Mouse (Mus musculus): ENCODE measurements at regions not wholly inside any gene's neighbourhood (a gene's known extent, or its start where the extent isn't known, plus 50 kb on each side); places are given as distances from the start of the nearest gene placed in this dataset.

DNA sequence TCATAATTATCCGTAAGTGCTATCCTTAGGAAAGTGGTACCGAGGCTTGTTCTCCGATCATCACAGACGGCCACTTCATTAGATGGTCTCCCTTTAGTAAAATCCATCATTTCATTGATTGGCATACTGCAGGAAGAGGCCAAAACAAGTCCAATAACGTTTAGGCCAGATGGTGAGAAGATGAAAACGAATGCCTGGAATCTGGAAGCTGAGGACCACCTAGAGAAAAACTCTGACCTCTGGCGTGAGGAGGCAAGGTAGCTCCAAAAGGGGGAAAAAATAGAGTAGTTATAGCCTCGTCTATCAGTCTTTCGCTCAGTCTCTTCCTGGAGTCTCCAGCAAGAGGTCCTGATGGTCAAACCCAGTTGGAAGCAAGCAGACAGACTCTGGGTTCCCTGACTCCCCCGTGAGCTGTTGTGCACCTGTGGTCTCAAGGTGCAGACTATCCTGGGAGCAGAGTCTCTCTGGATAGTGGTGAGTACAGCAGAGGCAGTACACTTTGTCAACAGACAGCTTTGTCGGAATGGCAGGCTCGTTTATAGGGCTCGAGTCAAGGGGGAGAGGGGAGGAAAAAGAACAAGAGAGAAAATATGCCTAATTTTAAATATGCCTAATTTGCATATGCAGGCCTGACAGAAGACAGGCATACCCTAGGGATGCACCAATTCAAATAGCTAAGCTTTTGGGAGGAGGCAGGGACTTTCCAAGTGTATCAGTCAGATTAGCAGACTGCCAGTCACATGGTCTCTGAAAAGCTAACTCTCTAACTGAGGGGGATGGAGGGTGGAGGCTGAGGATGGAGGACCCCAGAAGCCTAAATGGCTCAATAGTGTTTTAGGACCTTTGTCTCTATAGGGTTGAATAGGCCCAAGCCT is 73.0 kb upstream of the Atp2b1 start:
- no peak for DNase-seq (ENCODE audit: low spot score)

DNA sequence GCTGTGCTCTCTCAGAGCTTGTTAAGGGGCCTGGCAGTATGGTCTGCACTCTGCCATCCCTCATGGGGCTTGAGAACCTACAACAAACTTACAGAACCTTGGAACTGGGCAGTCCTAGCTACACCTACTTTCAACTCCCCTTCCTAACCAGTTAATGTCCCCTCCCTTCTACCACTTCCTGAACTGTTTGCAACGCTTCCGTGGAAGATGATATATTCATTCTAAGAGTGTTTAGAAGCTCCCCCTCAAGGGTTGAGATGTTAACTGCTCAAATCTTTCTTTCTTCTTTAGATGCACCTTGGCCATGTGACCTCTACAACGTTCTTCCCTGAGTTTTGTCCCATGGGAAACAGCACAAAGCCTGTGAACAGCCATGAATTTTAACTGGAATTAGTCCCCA is 72.3 kb upstream of the Atp2b1 start:
- DNase-seq (ENCODE audit: low spot score), result no peak

DNA sequence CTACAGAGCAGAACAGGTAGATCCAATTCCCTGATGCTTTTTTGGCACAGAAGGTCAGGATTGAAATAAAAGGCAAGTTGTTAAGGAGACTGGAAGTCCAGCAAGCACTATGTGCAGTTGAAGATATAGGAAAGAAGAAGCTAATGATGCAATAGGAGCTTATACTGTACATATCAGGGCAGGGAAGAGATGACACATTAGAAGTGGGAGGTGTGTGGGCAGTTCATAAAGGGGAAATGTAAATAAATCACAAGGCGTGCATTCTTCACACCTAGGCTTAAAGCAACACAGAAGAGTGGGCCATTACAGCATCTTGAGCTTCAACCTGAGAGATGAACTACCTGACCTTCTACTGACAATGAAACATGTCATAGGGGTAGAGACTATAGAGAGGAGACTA is 71.5 kb upstream of the Atp2b1 start:
- no peak for DNase-seq (ENCODE audit: low spot score)

DNA sequence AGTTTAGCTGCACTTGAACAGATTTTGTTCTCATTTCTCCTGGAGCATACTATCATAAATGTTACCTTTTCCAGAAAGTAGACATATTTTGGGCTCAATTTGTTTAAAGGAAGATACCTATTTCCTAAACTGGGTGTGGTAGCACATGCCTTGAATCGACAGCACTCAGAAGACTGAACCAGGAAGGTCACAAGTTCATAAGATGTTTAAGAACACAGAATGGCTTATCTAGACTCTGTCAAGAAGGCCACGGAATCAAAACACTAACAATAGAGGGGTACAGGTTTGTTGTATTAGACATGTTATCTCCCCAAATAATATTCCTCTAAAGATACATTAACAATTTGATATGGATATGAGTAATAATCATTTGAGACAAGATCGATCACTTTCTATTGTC is 64.4 kb upstream of the Atp2b1 start:
- no peak for DNase-seq (ENCODE audit: low spot score)

DNA sequence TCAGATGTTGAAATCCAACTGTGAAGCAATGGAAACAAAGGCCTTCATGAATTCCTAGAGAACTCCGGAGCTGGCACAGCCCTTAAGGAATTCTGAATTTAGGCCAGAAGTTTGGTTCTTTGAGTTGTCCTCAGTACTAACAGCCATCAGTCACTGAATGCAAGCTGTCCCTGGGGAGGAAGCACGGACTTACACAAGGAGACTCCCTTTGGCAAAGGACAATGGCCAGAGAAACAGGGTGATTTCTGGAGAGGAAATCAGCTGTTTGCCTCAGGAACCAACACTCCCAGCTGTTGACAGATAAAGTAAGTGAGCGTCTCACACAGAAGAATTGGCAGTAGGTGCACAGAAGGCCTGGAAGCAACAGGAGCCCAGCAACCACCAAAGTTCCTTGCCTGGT is 56.8 kb upstream of the Atp2b1 start:
- DNase-seq (ENCODE audit: low spot score), result peak; percentile 38

GRCm38 (mm10) chr10:98861521-98861920 is 52.7 kb upstream of the Atp2b1 start:
- no peak for DNase-seq (ENCODE audit: low spot score)

DNA sequence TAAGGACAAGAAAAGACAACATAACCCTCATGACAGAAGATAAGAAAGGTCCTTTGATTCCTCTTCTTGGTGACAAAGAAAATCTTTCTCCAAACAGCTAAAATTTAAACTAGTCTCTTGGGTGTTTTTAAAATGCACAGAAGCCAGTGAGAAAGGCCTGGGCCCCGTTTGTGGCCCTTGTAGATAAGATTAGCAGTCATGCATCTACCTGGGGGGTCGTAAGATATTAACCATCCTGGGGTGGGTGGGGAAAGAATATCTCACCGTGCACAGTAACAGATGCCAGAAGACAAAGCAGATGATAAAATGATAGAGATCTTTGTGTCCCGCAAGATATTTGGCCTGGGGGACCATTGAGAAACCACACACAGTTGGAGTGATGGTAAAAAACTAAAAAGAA is 51.5 kb upstream of the Atp2b1 start:
- DNase-seq (ENCODE audit: low spot score), result no peak

DNA sequence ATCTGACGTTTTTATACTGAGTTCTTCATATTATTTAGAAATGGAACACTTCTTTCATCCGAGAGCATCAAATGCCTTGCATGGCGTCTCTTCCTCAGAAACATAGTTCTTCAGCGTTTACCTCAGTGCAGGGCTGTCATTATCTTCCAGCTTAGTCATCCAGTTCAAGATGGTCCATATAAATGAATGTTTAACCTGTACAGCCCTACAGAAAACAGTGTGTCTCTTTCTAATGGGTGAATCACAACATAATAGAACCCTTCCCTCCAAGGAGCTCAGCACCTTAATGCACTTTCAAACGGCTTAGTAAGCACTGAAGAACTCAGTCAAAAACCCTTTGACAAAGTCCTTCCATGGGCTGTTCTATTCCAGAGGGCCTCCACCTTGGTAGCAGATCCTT is 49.8 kb upstream of the Atp2b1 start:
- DNase-seq (ENCODE audit: low spot score), result no peak

Measured in embryo, embryonic 10 days (tissue).